Mouse (Mus musculus): ENCODE results near the gene Olfr784.
"Not testable (repeated sequence)": the region's sequence is repeated elsewhere in the genome, so short reads cannot be mapped to it uniquely, and the experiment has no call there.

Olfr784 gene

GRCm38 (mm10) chr10:129383783-129384182, at the start of gene Olfr784:
TSS of gene Olfr784 (plus strand) at chr10:129384083.
- DNase-seq (ENCODE audit: extremely low read depth, insufficient read length, low spot score), result no peak

DNA sequence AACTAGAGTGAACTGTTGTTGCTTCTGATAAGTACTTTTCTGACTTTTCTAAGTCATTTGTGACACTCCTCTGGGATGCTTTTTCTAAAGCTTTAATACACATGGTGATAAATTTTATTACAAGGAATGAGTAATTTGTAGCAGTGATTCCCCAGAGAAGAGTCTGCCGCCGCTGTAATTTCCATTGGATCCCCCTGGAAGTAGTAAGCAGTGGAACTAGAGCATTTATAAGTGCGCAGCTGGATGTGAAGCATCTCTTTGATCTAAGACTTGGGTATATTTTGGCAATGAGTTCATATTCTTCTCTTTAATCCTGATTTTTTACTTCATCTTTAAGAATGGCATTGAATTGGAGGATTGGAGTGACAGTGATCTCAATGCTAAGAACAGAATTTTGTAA, 35.3 kb upstream of the Olfr784 start, which contains the start of gene Olfr782:
Gene Olfr782 (plus strand): TSS at position 301 of the 400 bp plus-strand sequence.
- no peak for DNase-seq (ENCODE audit: extremely low read depth, insufficient read length, low spot score)

GRCm38 (mm10) chr10:129352475-129352874, 31.4 kb upstream of the Olfr784 start:
- not testable (repeated sequence) for DNase-seq (ENCODE audit: extremely low read depth, insufficient read length, low spot score)

GRCm38 (mm10) chr10:129356496-129356895, 27.4 kb upstream of the Olfr784 start:
- DNase-seq (ENCODE audit: extremely low read depth, insufficient read length, low spot score), result not testable (repeated sequence)

DNA sequence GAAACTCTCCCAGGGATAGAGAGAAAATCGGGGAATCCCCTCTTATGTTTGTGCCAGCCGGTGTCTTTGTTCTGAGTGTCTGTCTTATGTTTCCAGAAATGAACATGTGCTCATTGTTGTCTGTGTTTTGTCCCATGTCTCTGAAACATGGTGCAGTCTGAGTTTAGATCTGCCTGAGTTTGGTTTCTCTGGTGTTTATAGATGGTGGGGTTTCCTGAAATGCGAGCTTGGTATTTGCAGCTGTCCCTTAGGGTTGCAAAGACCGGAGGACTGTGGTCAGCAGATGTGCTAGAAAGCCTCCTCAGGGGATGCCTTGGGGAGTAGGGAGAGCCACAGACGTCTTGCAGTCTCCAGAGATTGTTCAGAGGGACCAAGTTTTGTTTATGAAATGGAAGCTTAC, 26.6 kb upstream of the Olfr784 start:
- no peak for DNase-seq (ENCODE audit: extremely low read depth, insufficient read length, low spot score)

- DNase-seq (ENCODE audit: extremely low read depth, insufficient read length, low spot score), result peak; percentile 41
Measured at GRCm38 (mm10) chr10:129374051-129374450, 9.8 kb upstream of the Olfr784 start.

- DNase-seq (ENCODE audit: extremely low read depth, insufficient read length, low spot score), result no peak
Measured at GRCm38 (mm10) chr10:129400892-129401291, 17.0 kb downstream of the Olfr784 start.

GRCm38 (mm10) chr10:129405126-129405525, 21.2 kb downstream of the Olfr784 start, which contains the start of gene Olfr785:
TSS of gene Olfr785 (plus strand) at chr10:129405426.
- DNase-seq (ENCODE audit: extremely low read depth, insufficient read length, low spot score), result no peak

DNA sequence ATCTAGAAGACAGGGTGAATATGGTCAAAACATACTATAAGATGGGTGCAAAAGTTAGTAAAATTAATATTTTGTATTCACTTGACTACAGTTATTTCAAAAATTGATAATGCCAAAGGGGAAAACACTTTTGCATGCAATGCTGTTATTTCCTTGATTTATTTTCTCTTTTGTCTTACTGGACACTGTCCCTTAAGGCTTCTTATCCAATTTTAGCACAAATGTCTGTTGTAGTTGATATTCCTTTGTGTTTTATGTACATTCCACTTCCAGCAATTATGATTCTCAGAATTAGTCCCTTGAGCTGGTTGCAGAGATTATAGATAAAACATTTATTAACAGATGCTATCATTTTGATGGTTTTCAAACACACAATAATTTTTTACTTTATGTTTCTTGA, 43.1 kb downstream of the Olfr784 start, which contains the start of gene Olfr786:
Gene Olfr786 (plus strand): TSS at position 301 of the 400 bp plus-strand sequence.
- no peak for DNase-seq (ENCODE audit: extremely low read depth, insufficient read length, low spot score)
